Mouse (Mus musculus): ENCODE results near the gene Akap1. TPM values are rescaled to one million over a fixed set of nuclear protein-coding genes. Genes with fewer than 3 reads are reported as not detected.

Gene Akap1
- total RNA-seq, 2 experiments from 2014 or later, result 107 to 121 TPM

DNA sequence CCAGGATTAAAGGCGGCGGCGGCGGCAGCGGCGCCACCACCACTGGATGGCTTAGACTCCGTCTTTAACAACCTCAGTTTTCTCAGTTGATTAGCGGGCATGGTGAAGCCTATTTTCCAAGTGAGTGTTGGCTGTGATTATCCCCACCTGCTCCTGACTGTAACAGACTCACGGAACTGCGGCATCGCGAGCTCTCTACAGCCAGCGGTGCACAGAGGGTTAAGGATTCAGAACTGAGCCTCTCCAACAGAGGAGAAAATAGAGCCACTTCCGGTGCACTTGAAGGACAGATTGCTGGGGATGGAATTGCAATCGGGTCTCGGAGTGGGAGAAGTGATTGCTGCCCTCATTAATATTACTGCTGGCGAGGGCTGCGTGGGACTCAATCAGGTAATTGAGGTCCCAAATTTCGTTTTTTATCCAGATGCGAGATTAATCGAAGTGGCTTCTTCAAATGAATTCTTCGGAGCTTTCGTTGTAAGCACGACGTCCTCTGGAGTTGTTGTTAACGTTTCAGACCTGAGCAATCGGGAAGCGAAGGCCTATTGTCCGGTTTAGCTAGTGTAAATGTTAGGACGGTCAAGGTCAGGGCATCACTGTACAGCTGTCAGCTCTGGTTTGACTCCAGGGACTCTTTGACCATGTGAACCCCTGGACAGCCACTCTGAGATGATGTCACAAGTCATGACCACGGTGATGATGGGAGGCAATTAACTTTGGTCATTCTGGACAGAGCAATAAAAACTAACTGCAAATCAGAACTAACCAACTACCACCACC lies 61.0 kb downstream of the Akap1 start:
- DNase-seq (ENCODE audit: low spot score in 2 of 2), result no peak

- DNase-seq (ENCODE audit: low spot score in 2 of 2), result no peak
Observed at GRCm38 (mm10) chr11:88796207-88796606, 68.2 kb downstream of the Akap1 start.

DNA sequence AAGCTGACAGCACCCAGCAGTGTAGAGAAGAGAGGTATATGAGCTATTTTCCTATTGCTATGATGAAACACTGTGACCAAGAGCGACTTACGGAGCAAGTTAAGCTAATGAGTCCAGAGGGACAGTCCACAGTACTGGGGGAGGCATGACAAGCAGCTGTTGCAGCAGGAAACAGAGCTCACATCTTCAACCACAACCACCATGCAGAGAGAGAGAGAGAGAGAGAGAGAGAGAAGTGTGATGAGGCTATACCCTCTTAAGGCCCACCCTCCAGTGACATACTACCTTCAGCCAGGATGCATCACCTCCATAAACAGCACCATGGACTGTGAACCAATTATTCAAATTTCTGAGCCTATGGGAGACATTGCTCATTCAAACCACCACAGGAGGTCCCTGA lies 74.5 kb downstream of the Akap1 start:
- DNase-seq (ENCODE audit: low spot score in 2 of 2), result no peak

GRCm38 (mm10) chr11:88786816-88787215 lies 77.6 kb downstream of the Akap1 start:
- DNase-seq (ENCODE audit: low spot score in 2 of 2), result no peak

DNA sequence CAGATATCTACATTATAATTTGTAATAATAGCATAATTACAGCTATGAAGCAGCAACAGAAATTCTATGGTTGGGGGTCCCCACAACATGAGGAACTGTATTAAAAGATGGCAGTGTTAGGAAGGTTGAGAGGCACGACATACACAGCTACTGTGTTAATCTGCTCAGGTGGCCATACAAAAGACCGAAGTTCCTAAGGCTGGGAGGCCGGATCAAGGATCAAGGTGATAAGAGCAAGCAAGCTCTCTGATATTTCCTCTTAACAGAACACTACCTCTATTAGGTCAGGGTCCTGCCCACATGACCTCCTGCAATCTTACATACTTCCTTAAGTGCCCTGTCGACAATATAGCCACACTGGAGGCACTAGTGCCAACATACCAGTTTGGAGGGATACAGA lies 80.9 kb downstream of the Akap1 start:
- no peak for DNase-seq (ENCODE audit: low spot score in 2 of 2)

DNA sequence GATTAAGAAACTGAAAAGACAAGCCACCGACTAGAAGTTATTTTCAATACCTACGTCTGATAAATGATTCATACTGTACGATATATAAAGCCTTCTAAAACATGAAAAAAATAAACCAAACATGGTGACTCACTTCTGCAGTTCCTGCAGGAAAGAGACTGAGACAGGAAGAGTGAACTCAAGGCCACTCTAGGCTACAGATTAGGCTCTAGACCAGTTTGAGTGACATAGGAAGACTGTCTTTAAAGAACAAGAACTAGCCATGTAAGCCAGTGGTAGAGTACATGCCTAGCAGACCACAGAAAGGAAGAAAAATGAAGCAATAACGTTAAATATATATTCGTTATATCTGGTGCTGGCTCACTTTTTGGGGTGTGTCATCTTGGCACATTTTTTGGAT lies 81.9 kb downstream of the Akap1 start:
- DNase-seq (ENCODE audit: low spot score in 2 of 2), result no peak

Other genes starting within 250 kb of the Akap1 start
- gene Msi2, start 146.1 kb downstream of the Akap1 start, total RNA-seq (2021), result 100 to 1,000 TPM; 196 to 204 TPM
- gene Scpep1, start 90.9 kb upstream of the Akap1 start, total RNA-seq (2021), result 100 to 1,000 TPM; 108 to 245 TPM
- gene Elobl, start 102.3 kb upstream of the Akap1 start, total RNA-seq (2021), result not detected
- 1 to 10 TPM; 9.0 to 9.4 TPM for gene Coil, start 105.7 kb upstream of the Akap1 start, total RNA-seq (2021)
- gene Trim25, start 134.8 kb upstream of the Akap1 start, total RNA-seq (2021), result 100 to 1,000 TPM; 133 to 185 TPM
- gene Dgke, start 202.3 kb upstream of the Akap1 start, total RNA-seq (2021), result 10 to 100 TPM; 10.9 to 12.2 TPM
- not detected for gene Gm525, start 209.3 kb upstream of the Akap1 start, total RNA-seq (2021)